Mouse (Mus musculus) G1E (cell line): ENCODE results near the gene Adgrv1.

Experiments used
- CTCF ChIP-seq: IDR thresholded peaks from 2 replicates; pipeline ENCODE4 v1.5.1; 2012; ENCODE audit warnings: low read depth, low read length, inconsistent platforms, mixed read lengths
- GATA1 ChIP-seq: IDR thresholded peaks from 2 replicates; pipeline ENCODE4 v1.6.1; 2012; ENCODE audit warnings: borderline replicate concordance, low read length, inconsistent platforms, mixed read lengths
- POLR2AphosphoS5 ChIP-seq: IDR thresholded peaks from 2 replicates; pipeline ENCODE4 v1.6.1; 2012; ENCODE audit warnings: low read depth, low read length, inconsistent platforms; ENCODE audit not compliant: insufficient replicate concordance
- TAL1 ChIP-seq: conservative IDR thresholded peaks from 2 replicates; pipeline ENCODE4 v1.6.1; 2012; ENCODE audit warnings: low read depth, low read length, inconsistent platforms, mixed read lengths

GRCm38 (mm10) chr13:81316581-81316980 lies 316.4 kb downstream of the Adgrv1 start:
- TF ChIP-seq GATA1 (no peak), CTCF (no peak), TAL1 (no peak), POLR2AphosphoS5 (no peak)
